Mouse (Mus musculus) olfactory bulb, adult 2 months (tissue): ENCODE results near the gene Pou6f1. TPM values are rescaled to one million over a fixed set of nuclear protein-coding genes. Genes with fewer than 3 reads are reported as not detected.
"Not testable (repeated sequence)": the region's sequence is repeated elsewhere in the genome, so short reads cannot be mapped to it uniquely, and the experiment has no call there.

ENCODE experiments used
- H3K27ac ChIP-seq: fragments of 200-500 bp; 2 replicates; pipeline ENCODE4 v1.5.1; 2012; ENCODE audit warnings: low read depth, low read length; ENCODE audit not compliant: insufficient read depth
- H3K4me1 ChIP-seq: fragments of 200-500 bp; 2 replicates; pipeline ENCODE4 v1.6.1; 2012; ENCODE audit warnings: low read length; ENCODE audit not compliant: control insufficient read depth, insufficient read depth
- H3K4me3 ChIP-seq: fragments of 200-500 bp; 2 replicates; pipeline ENCODE4 v1.5.1; 2012; ENCODE audit warnings: mild to moderate bottlenecking, low read depth, low read length, moderate library complexity; ENCODE audit not compliant: insufficient read depth
- CTCF ChIP-seq: fragments of 200-500 bp; IDR thresholded peaks from 2 replicates; pipeline ENCODE4 v1.5.1; 2012; ENCODE audit warnings: low read depth, mild to moderate bottlenecking, low read length, moderate library complexity; ENCODE audit not compliant: insufficient read depth
- POLR2A ChIP-seq: fragments of 200-500 bp; IDR thresholded peaks from 2 replicates; pipeline ENCODE4 v1.6.1; 2012; ENCODE audit warnings: mild to moderate bottlenecking, low read depth, low read length, moderate library complexity; ENCODE audit not compliant: insufficient read depth
- WGBS: fragments of 180-500 bp; shearing (Covaris S2); methylation state at CpG from one replicate; pipeline ENCODE4 v1.1.7; 2018; 5-methylcytosine and 5-hydroxymethylcytosine counted together
- polyA plus RNA-seq: library from polyadenylated mRNA; stranded (reverse); fragments of >200 nt; gene quantifications from 2 replicates; pipeline ENCODE4 v1.2.4, GENCODE M21; 2012; ENCODE audit warnings: low replicate concordance; ENCODE audit not compliant: missing spikeins, insufficient read depth, insufficient read length

Gene Pou6f1
- polyA plus RNA-seq, 1 experiment: not detected

GRCm38 (mm10) chr15:100623754-100624153, 24.0 kb upstream of the Pou6f1 start:
- Histone ChIP-seq H3K27ac (no peak overlapping the region), H3K4me3 (no peak overlapping the region), H3K4me1 (peaks cover 21% of the 10 kb centered on the region)
- 93% methylated on average over 9 of the region's 9 CpGs for WGBS
- TF ChIP-seq CTCF: no peak
- TF ChIP-seq POLR2A: no peak

GRCm38 (mm10) chr15:100622164-100622563, 22.4 kb upstream of the Pou6f1 start:
- no peak for TF ChIP-seq CTCF
- TF ChIP-seq POLR2A: no peak
- 46% methylated on average over 7 of the region's 7 CpGs for WGBS
- Histone ChIP-seq H3K4me1 (peaks cover 13% of the 10 kb centered on the region), H3K27ac (peak overlapping the region; percentile 85), H3K4me3 (no peak overlapping the region)

- Histone ChIP-seq H3K4me1 (peaks cover 12% of the 10 kb centered on the region), H3K27ac (peak overlapping the region; percentile 85)
- not testable (repeated sequence) for H3K4me3 ChIP-seq
- WGBS: 54% methylated on average over 9 of the region's 9 CpGs
Measured at GRCm38 (mm10) chr15:100621671-100622070, 21.9 kb upstream of the Pou6f1 start.

- H3K4me3 ChIP-seq: no peak overlapping the region
- 85% methylated on average over 7 of the region's 7 CpGs for WGBS
- TF ChIP-seq CTCF (no peak), POLR2A (no peak)
- peaks cover 22% of the 10 kb centered on the region for H3K4me1 ChIP-seq
- H3K27ac ChIP-seq: no peak overlapping the region
Measured at GRCm38 (mm10) chr15:100619200-100619599, 19.4 kb upstream of the Pou6f1 start.

- TF ChIP-seq CTCF: no peak
- TF ChIP-seq POLR2A: no peak
- Histone ChIP-seq H3K27ac (peak overlapping the region; percentile 55), H3K4me3 (peak overlapping the region; percentile 83), H3K4me1 (peaks cover 15% of the 10 kb centered on the region)
- 0% methylated on average over 19 of the region's 19 CpGs for WGBS
Measured at GRCm38 (mm10) chr15:100616221-100616620, 16.4 kb upstream of the Pou6f1 start.

GRCm38 (mm10) chr15:100615825-100616220, 16.0 kb upstream of the Pou6f1 start:
- 1% methylated on average over 43 of the region's 43 CpGs for WGBS
- Histone ChIP-seq H3K4me3 (peak overlapping the region; percentile 83), H3K27ac (peak overlapping the region; percentile 55), H3K4me1 (peaks cover 15% of the 10 kb centered on the region)
- TF ChIP-seq CTCF: no peak
- no peak; the same call in 1 of the 2 replicates for TF ChIP-seq POLR2A

- peak within 1 kb of the TSS; percentile 83 for H3K4me3 ChIP-seq
Measured at GRCm38 (mm10) chr15:100614996-100615824, 15.4 kb upstream of the Pou6f1 start, which contains the start of gene Dazap2. Dazap2 (plus strand) TSS chr15:100615349.

GRCm38 (mm10) chr15:100614218-100614995, 14.6 kb upstream of the Pou6f1 start:
- 11% methylated on average over 43 of the region's 43 CpGs for WGBS
- TF ChIP-seq CTCF: no peak
- peak overlapping the region; percentile 83 for H3K4me3 ChIP-seq
- peak overlapping the region; percentile 73 for H3K27ac ChIP-seq
- peaks cover 15% of the 10 kb centered on the region for H3K4me1 ChIP-seq

More at GRCm38 (mm10) chr15:100614996-100615824, 15.4 kb upstream of the Pou6f1 start, which contains the start of gene Dazap2:
- Histone ChIP-seq H3K4me1 (peaks cover 15% of the 10 kb centered on the region), H3K27ac (peak within 1 kb of the TSS; percentile 73)
- TF ChIP-seq POLR2A: peak; percentile 73
- TF ChIP-seq CTCF: 0 out of 2 replicates have a peak, but pooled peaks have one; percentile 16
- 1% methylated on average over 99 of the region's 99 CpGs for WGBS

GRCm38 (mm10) chr15:100613584-100613983, 13.8 kb upstream of the Pou6f1 start:
- Histone ChIP-seq H3K4me3 (no peak overlapping the region), H3K27ac (no peak overlapping the region), H3K4me1 (peaks cover 15% of the 10 kb centered on the region)
- WGBS: 5% methylated on average over 16 of the region's 16 CpGs
- TF ChIP-seq POLR2A (no peak), CTCF (peak; percentile 87)
